Mouse (Mus musculus): ENCODE results near the gene Trmt61a.
"Not testable (repeated sequence)": the region's sequence is repeated elsewhere in the genome, so short reads cannot be mapped to it uniquely, and the experiment has no call there.

The Trmt61a gene

GRCm38 (mm10) chr12:111697708-111698107 lies 19.8 kb downstream of the Trmt61a start:
- no peak for DNase-seq (ENCODE audit: low read depth, low spot score)

DNA sequence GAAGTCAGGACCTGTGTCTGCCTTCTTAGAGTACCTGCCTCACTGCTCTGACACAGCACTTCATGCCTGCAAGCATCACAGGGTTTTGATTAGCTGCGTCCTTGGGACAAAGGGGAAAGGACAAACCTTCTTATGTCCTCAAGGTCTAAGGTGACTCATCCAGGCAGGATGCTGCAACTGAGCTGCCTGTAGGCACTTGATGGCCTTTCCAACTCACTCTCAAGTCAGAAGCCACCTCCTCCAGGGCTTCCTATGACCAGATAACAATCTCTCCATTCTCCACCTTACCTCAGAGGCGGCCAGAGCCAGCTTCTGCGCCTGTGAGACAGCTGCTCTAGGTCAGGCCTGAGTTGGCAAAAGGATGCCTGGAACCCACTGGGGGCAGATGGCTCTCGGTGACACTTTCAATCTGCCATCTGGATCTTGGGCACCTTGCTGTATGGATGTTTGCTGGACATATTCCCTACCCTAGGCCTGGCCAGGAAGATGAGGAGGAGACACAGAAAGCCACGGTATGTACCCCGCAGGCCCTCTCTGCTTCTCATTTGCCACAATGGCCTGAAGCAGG lies 20.5 kb downstream of the Trmt61a start:
- no peak for DNase-seq (ENCODE audit: low read depth, low spot score)

DNA sequence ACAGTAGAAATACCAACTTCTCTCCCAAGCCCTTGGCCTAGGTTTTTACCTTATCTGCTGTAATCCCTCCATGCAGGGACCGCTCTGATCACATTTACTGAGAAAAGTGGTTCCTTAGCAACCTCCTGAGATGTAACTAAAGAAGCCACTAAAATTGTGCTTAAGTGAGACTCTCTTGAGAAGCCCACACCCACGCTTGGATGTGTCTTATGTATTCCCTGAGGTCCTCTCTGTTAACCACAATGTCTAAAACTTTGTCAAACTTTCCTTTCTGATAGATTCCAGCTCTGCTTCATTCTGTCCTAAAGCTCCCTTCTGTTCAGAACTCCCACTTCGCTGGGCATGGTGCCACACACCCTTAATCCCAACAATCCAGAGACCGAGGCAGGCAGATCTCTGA lies 21.6 kb downstream of the Trmt61a start:
- DNase-seq (ENCODE audit: low read depth, low spot score), result peak; percentile 82

DNA sequence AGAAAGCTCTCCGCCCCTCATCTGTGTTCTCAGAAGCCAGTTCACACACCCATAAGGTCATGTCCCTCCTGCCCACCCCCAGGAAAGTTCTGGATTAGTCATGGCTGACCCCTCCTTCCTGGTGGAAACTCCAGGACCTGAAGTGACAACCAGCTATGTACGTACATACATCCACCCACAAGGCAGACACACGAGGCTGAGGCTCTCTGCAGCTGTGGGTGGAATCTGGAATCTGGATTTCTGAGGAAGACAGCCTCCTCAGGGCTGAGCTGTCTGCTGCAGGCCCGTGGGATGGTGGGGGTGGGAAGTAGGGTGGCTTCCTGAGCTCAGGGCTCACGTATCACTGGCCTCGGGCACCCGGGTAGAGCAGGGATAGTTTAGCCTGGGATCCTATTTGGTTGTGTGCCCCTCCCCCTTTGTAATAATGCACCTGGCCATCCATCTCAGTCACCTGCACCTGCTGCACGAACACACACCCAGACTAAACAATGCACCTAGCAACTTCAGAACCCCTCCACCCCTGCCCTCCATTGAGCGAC lies 23.1 kb downstream of the Trmt61a start:
- DNase-seq (ENCODE audit: low read depth, low spot score), result peak; percentile 84

DNA sequence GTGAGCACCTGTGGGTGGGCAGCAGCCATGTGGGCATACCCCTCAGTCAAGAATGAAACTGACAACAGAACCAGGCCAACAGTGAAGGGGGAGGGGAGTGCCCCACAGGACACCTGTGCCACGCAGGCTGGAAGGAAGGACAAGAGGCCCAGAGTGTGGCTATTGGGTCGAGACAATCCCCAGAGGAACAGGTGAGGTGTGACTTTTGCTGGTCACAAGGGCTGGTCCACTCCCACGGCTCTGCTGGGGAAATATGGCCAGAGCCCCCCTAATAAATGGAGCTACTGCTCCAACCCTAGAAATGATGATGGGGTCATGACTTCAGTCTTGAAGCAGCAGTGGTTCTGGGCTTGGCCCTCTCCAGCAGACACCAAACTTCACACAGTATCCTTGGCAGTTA lies 25.4 kb downstream of the Trmt61a start:
- no peak for DNase-seq (ENCODE audit: low read depth, low spot score)

- DNase-seq (ENCODE audit: low read depth, low spot score), result no peak
These were observed 26.7 kb downstream of the Trmt61a start for GRCm38 (mm10) chr12:111704609-111705008.

GRCm38 (mm10) chr12:111705186-111705973 lies 27.5 kb downstream of the Trmt61a start:
- no peak for DNase-seq (ENCODE audit: low read depth, low spot score)

DNA sequence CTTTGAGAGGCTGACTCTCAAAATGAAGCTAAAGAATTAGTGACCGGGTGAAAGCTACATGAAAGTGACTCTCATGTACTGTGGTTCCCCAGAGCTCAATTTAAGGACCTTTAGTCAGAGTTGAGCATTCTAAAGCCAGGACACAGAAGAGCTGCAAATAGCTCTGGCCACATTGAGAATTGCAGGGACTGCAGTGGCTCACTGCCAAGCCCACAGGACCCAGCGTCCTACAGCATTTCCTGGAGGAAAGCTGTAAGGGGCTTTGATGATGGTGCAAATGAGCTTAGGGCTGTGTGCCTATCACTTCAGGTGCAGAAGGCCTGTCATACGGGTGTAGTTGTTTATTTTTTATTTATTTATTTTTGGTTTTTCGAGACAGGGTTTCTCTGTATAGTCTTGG lies 30.3 kb downstream of the Trmt61a start:
- DNase-seq (ENCODE audit: low read depth, low spot score), result no peak

GRCm38 (mm10) chr12:111710091-111710490 lies 32.2 kb downstream of the Trmt61a start:
- no peak for DNase-seq (ENCODE audit: low read depth, low spot score)

- no peak for DNase-seq (ENCODE audit: low read depth, low spot score)
These were observed 34.6 kb downstream of the Trmt61a start for GRCm38 (mm10) chr12:111712476-111712875.

DNA sequence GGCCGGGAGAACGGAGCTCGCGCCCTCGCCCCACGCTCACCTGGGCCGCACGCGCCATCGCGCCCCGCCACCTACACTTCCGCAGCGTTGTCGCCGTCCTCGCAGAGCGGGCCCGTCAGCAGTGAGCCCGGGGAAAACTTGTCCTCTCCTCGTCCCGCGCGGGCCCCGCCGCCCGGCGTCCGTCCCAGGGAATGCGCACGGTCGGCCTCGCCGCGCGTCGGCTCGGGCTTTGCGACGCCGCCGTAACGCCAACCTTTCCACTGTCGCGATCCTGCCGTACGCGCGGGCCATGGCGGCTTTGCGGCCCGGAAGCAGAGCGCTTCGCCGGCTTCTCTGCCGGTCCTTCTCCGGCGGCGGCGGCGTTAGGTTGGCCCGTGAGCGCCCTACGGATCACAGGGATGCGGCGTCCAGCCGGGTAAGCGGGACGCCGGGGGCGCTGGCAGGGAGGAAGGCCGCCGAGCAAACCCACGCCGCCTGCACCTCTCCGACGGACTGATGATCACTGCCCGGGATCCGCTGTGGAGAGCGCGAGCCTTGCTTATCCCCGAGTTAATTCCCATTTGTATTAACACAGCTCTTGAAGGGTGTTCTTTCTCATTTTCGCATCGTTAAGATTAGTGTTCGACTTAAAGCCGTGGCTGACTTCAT lies 35.2 kb downstream of the Trmt61a start, which contains the start of the genes Bag5 and Apopt1:
Gene Bag5, minus strand, starts transcription at position 254 of the 648 bp plus-strand sequence.
Gene Apopt1, plus strand, starts transcription at position 258 of the 648 bp plus-strand sequence.
- DNase-seq (ENCODE audit: low read depth, low spot score), result peak; percentile 76

GRCm38 (mm10) chr12:111713880-111714279 lies 36.0 kb downstream of the Trmt61a start:
- not testable (repeated sequence) for DNase-seq (ENCODE audit: low read depth, low spot score)

- no peak for DNase-seq (ENCODE audit: low read depth, low spot score)
These were observed 38.6 kb downstream of the Trmt61a start for GRCm38 (mm10) chr12:111716505-111716904.

GRCm38 (mm10) chr12:111718656-111719055 lies 40.8 kb downstream of the Trmt61a start:
- DNase-seq (ENCODE audit: low read depth, low spot score), result no peak

DNA sequence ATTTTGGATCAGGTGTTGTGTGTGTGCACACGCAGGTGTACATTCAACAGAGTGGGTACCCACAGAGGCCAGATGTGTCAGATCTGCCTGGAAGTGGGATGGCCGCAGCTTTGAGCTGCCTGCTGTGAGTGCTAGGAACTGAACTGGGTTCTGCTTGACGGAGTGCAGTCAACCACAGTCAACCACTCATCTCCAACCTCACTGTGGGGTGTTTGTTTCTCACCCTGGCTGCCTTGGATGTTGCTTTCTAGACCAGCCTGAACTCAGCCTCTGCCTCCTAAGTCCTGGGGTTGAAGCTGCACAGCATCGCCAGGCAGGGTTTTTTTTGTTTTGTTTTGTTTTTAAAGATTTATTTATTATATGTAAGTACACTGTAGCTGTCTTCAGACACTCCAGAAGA lies 42.3 kb downstream of the Trmt61a start:
- DNase-seq (ENCODE audit: low read depth, low spot score), result no peak

GRCm38 (mm10) chr12:111722654-111723053 lies 44.7 kb downstream of the Trmt61a start:
- DNase-seq (ENCODE audit: low read depth, low spot score), result no peak

- DNase-seq (ENCODE audit: low read depth, low spot score), result no peak
These were observed 46.9 kb downstream of the Trmt61a start for GRCm38 (mm10) chr12:111724638-111725337.

DNA sequence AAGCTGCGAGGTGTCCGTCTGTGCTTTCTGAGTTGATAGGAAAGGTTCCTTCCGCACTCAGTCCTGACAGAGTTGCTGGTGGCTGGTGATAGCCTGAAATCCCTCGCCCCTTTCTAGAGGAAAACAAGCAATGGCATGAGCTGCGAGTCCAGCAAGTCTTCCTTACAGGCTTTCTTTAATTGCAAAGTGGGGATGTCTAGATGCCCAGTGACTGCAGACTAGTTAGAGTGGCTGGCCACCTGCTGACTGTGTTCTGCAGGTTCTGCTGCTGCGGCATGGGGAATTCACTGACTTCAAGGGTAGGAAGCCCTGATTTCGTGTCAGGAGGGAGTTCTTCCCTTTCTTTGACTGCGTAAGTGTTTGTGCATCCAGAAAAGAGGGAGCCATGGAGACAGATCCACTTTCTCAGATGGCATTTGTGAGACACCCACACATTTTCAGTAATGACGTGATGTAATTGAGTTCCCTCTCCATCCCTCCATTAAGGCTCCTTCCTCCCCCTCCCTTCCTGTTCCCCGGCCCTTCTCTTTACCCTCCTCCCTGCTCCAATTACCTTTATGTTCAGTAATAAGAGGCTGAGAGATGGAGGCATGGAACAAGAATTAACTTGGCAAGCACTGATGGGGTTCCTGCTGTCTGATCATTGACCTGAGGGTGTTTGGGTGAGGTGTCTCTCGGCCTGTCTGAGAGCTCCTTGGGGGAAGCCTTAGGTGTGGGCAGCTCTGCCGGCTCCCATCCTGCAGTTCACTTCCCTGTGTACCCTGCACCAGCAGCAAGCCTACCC lies 47.6 kb downstream of the Trmt61a start:
- DNase-seq (ENCODE audit: low read depth, low spot score), result peak; percentile 92

- peak; percentile 79 for DNase-seq (ENCODE audit: low read depth, low spot score)
These were observed 48.2 kb downstream of the Trmt61a start for GRCm38 (mm10) chr12:111726122-111726463.

- no peak for DNase-seq (ENCODE audit: low read depth, low spot score)
These were observed 50.1 kb downstream of the Trmt61a start for GRCm38 (mm10) chr12:111727956-111728355.

Measured in telencephalon, adult 2 months (tissue).